Mouse (Mus musculus) brain, embryonic 14.5 days (tissue): Measurements from ENCODE around the gene Med12l.
"Not testable (repeated sequence)": the region's sequence is repeated elsewhere in the genome, so short reads cannot be mapped to it uniquely, and the experiment has no call there.

Experiments used
- CTCF ChIP-seq: fragments of 200-500 bp; IDR thresholded peaks from 2 replicates; pipeline ENCODE4 v1.5.1; 2012; ENCODE audit warnings: inconsistent platforms, mild to moderate bottlenecking, moderate library complexity, borderline replicate concordance; ENCODE audit not compliant: insufficient read depth, insufficient read length; ENCODE audit errors: extremely low read depth
- POLR2A ChIP-seq: fragments of 200-500 bp; IDR thresholded peaks from 2 replicates; pipeline ENCODE4 v1.6.1; 2012; ENCODE audit warnings: mild to moderate bottlenecking, inconsistent platforms, borderline replicate concordance; ENCODE audit not compliant: poor library complexity, insufficient read depth, insufficient read length, severe bottlenecking; ENCODE audit errors: extremely low read depth

GRCm38 (mm10) chr3:59140941-59141340, 135.3 kb downstream of the Med12l start:
- TF ChIP-seq POLR2A, CTCF: not testable (repeated sequence)
